Mouse (Mus musculus) CD4-positive, CD25-positive, alpha-beta regulatory T cell, adult 2 months (primary cell): ENCODE data around the gene Nxn.

Experiments
- DNase-seq: peaks from one replicate; pipeline ENCODE4 v3.0.0-alpha.2; 2012; ENCODE audit warnings: low read depth, low spot score

Gene Nxn

DNA sequence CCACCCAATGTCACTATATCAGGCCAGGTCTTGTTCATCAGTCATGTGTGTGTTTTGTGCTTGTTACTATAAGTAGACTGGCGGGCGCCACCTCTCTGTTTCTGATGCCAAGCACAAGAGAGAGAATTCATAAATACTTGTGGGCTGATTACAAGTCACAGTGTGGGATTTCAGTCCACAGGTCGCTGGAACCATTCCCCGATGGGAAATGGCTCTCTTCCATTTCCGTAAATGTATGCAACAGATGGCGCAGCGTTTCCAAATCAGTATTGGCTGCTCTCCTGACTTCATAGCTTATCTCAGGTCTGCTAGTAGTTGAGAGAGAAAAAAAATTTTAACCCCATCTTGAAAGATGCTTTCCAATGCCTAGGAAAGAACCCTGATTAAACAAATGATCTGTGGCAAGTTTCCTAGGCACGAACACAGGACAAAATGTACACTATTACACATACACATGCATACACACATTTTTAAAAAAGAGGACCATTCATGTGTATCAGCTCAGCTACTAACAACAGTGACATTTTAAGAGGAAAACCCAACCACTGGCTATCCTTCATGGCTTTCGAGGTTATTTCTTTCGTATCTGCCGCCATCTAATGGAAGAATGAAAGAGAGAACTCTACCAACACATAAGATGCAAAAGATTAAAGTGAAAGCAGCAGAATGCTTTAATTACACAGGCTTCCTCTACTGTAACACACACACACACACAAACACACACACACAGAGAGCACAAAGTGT, 819 bp upstream of the Nxn start:
- peak; percentile 60 for DNase-seq

- DNase-seq = no peak
These were observed 585 bp downstream of the Nxn start for GRCm38 (mm10) chr11:76398312-76398797.

GRCm38 (mm10) chr11:76397650-76398311, 1.2 kb downstream of the Nxn start:
- DNase-seq = peak; percentile 33

- DNase-seq = no peak
These were observed 5.9 kb downstream of the Nxn start for GRCm38 (mm10) chr11:76392996-76393395.

DNA sequence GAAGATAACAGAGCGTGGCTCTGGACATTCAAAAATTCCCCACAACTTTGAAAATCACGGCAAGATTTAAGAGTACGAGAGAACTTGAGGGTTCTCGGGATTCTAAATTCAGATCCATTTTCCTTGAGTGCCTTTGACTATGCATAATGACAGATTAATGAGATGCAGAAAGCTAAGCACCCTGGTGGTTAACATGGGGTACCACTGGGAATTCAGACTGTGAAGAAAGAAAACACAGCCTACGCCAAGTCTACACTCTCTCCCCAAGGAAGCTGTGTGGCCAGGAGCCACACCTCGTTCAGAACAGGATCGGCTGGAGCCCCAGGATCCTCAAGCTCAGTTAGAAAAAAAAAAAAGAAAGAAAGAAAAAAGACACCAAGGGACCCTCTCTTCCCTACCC, 6.4 kb downstream of the Nxn start:
- DNase-seq = no peak

- DNase-seq = no peak
These were observed 10.2 kb downstream of the Nxn start for GRCm38 (mm10) chr11:76388711-76389110.

- DNase-seq = no peak
These were observed 11.8 kb downstream of the Nxn start for GRCm38 (mm10) chr11:76387097-76387496.

GRCm38 (mm10) chr11:76385746-76386145, 13.2 kb downstream of the Nxn start:
- DNase-seq = no peak

DNA sequence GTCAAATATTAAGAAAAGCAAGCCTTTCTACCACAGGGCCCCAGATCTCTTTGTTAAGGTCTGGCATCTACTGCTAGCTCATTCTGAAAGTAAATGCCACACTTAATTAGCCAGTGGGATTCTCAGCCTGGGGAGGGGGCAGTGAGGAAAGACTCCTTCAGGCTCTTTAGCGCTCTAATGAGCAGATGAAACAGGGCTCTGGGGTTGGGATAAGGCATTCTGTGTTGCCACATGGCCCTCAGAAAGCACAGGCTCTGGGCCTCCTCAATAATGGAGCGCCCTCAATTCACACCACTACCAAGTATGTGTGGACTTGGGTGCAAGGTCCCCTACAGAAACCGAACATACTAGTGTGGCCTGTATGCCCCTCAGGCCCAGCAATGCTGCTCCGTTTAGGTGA, 13.9 kb downstream of the Nxn start:
- DNase-seq = no peak

- no peak for DNase-seq
These were observed 14.6 kb downstream of the Nxn start for GRCm38 (mm10) chr11:76384307-76384706.

DNA sequence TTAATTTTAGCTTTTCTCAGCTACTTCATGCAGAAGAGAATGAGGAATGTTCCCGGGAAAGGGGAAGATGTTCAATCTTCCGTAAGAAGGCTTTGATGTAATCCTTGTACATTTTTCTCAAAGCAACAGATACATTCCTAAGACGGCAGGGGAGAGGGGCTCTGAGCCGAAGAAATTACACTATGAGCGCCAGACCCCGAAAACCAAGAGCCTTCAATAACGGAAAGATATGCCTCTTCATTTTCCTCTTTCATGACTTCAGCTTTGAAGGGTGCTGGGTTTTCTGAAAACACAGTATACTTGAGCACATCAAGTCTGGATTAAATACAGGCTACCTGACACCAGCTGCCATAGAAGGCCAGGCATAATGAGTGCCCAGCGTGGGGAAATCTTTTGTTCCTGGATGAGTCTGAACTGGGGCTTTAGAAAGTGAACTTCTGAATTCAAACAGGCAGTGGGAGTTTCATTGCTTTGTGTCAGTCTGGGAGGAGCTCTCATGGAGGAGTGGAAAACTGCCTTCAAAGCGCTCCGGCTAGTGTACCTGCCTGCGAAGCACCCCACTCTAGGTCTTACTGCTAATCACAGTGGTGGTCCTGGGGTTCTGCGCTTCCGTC, 16.1 kb downstream of the Nxn start:
- DNase-seq = no peak

GRCm38 (mm10) chr11:76381201-76381885, 17.6 kb downstream of the Nxn start:
- no peak for DNase-seq

GRCm38 (mm10) chr11:76379921-76380544, 18.9 kb downstream of the Nxn start:
- no peak for DNase-seq

GRCm38 (mm10) chr11:76376425-76376824, 22.5 kb downstream of the Nxn start:
- no peak for DNase-seq

DNA sequence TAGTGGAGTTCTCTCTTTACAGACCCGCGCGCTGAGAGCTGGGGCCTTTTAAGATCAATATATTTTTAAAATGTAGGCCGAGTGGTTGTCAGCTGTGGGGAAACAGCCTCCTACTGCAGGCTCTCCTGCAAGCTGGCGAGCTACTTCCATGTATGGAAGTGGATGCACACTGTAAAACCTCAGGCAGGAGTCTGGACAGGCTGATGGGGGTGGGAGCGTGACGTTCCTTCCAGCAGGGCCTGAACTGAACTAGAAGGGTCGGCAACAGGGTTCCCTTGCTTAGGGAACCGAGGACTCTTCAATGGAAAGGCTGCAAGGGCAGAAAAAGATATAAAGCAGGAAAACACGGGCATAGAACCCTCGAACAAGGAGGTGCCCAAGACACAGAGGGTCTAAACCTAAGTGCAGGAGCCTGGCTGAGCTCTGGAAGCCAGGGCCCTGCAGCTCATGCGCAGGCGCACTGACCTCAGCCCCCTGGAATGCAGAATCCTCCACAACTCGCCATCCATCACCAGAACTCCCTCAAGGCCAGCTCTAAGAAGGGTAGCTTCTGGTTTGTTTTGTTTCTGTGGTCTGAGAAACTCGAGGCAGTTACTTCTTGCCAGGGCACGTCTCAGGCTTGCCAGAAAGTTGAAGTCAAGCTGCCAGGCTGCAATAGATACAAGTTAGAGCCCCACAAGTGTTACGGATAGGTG, 24.3 kb downstream of the Nxn start:
- no peak for DNase-seq

- DNase-seq = no peak
These were observed 26.4 kb downstream of the Nxn start for GRCm38 (mm10) chr11:76372534-76372933.

DNA sequence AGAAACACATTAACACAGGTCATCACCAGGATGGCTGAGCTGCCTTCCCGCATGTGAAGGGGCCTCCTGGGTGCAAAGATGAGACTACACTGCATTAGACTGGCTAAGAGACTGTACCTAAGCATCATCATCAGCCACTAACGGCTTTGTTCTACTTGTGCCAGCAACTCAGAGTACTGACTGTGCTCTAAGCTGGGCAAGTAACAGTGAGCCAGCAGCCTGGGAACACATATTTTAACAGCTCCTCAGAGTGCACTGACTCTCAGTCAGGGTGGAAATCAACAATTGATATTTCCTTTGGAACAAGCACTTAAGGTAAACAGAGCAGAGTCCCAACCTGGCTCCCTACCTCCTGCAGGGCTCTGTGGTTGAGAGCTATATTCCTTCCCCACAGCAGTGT, 26.8 kb downstream of the Nxn start:
- DNase-seq = no peak

DNA sequence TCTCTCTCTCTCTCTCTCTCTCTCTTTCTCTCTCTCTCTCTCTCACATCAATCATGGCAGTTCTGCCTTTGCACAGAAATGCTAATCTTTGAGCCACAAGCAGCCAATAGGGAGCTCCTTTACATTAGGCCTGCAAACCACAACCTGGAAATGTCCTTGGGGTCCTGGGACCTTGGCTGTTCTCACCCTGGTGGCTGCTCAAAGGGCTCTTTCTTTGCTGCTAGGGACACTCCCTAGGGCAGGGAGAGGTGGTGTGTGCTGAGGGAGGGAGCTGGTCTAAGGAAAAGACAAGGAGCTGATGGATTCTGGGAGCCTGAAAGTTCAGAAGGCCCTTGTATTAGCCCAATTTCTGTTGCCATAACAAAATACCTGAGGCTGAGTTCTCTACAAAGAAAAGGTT, 28.4 kb downstream of the Nxn start:
- no peak for DNase-seq

GRCm38 (mm10) chr11:76366720-76367119, 32.2 kb downstream of the Nxn start:
- DNase-seq = no peak

DNA sequence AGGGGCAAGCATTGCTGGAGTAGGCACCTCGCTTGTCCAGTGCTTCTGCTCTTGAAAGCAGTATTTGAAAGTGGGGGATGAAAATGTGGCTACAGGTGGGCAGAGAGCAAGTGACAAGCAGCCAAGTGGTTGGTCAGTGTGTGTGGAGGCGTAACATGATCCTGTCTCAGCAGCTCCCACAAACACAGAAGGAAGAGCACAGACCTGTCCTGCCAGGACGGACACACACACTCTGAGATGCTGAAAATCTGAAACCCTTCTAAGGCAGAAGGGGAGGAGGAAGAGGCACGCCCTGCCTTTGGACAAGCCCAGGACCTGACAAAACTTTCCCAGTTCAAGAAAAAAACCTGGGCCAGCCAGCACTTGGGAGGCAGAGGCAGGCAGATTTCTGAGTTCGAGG, 34.9 kb downstream of the Nxn start:
- no peak for DNase-seq

GRCm38 (mm10) chr11:76363636-76364035, 35.3 kb downstream of the Nxn start:
- DNase-seq = no peak
